ENCODE assay signal across 1 mouse cellular context in the genomic region with DNA sequence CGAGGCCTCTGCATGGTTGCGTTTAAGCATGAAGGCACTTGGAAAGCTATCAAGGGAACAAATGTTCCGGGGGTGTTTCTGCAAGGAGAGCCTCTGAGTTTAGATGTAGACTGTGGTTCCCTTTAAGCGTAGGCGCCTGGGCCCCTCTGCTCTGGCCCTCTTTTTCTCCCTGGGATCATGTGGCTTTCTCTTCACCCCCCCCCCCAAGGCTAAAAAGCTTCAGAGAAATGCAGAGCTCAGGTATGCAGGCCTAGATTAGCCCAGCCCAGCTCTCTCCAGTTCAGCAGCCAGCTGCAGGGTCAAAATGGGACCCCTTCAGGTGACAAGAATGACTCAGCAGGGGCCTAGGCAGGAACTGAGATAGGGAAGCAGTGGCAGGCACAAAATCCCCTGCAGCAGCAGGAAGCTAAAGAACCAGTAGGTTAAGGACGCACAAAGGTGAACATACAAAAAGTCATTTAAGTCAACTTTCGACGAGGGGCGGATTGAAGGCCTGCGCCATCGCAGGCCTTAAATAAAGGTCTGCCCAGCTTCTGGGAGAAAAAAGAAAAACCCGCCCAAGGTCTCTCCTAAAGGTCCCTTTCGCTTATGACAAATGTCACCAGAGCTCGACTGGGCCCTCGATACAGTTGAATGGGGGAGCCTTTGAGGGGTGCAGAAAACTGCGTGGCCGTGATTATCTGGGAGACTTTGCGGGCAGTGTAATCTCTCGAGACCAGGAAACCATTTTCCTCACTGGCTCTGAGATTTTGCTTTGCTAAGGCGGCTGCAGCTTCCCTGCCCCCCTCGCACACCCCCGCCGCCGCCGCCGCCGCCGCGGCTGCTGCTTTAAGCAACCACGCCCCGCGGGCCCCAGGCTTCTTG.
TF ChIP-seq lines count a peak whose summit lies in the region.

No protein-coding gene starts in this region.

TF ChIP-seq in MEL, 35 proteins besides CTCF, POLR2A, EP300 and RAD21 (continued from another document):
- TF ChIP-seq ZC3H11A (IDR thresholded peaks at IDR 0.05; ENCODE audit: low read depth, low read length): no peak; the same call in 1 of the 2 replicates
- TF ChIP-seq MAFK (IDR thresholded peaks at IDR 0.05; ENCODE audit: borderline replicate concordance, low read depth, low read length): peak; percentile 55; the same call in 1 of the 2 replicates
- TF ChIP-seq E2F4 (IDR thresholded peaks at IDR 0.05; ENCODE audit: borderline replicate concordance, low read depth, low read length): no peak
- TF ChIP-seq JUND (IDR thresholded peaks at IDR 0.05; ENCODE audit: low read depth, low read length): peak; percentile 65; the same call in 1 of the 2 replicates
- TF ChIP-seq BHLHE40 (IDR thresholded peaks at IDR 0.05; ENCODE audit: borderline replicate concordance, low read depth, low read length): no peak
- TF ChIP-seq ZNF384 (IDR thresholded peaks at IDR 0.05; ENCODE audit: low read depth, low read length): no peak
- peak; percentile 48 for TF ChIP-seq TAL1 (IDR thresholded peaks at IDR 0.05; ENCODE audit: low read length)
- no peak for TF ChIP-seq SMC3 (IDR thresholded peaks at IDR 0.05; ENCODE audit: low read depth, low read length)
- TF ChIP-seq MXI1 (IDR thresholded peaks at IDR 0.05; ENCODE audit: low read depth, low read length): no peak; the same call in 1 of the 2 replicates
- TF ChIP-seq USF2 (IDR thresholded peaks at IDR 0.05; ENCODE audit: borderline replicate concordance in 1 of 2, insufficient read depth in 1 of 2, low read depth in 1 of 2, low read length in 2 of 2): no peak
- TF ChIP-seq TCF12 (IDR thresholded peaks at IDR 0.05; ENCODE audit: low read depth, low read length): peak; percentile 41
- 0 out of 2 replicates have a peak, but pooled peaks have one; percentile 34 for TF ChIP-seq ZKSCAN1 (IDR thresholded peaks at IDR 0.05; ENCODE audit: low read depth, low read length)
- peak; percentile 55; the same call in 1 of the 2 replicates for TF ChIP-seq ZMIZ1 (IDR thresholded peaks at IDR 0.05; ENCODE audit: low read depth, low read length)
- TF ChIP-seq CHD2 (IDR thresholded peaks at IDR 0.05; ENCODE audit: low read length): no peak; the same call in 1 of the 2 replicates
- 0 out of 2 replicates have a peak, but pooled peaks have one; percentile 46 for TF ChIP-seq UBTF (IDR thresholded peaks at IDR 0.05; ENCODE audit: borderline replicate concordance, insufficient read depth, low read depth, low read length)
- peak; percentile 27; the same call in 1 of the 2 replicates for TF ChIP-seq HCFC1 (IDR thresholded peaks at IDR 0.05; ENCODE audit: low read depth, low read length)
- TF ChIP-seq MEF2A (IDR thresholded peaks at IDR 0.05; ENCODE audit: extremely low read depth, insufficient replicate concordance, low read depth, low read length, poor library complexity, severe bottlenecking): no peak
- no peak for TF ChIP-seq POLR2AphosphoS5 (IDR thresholded peaks at IDR 0.05; ENCODE audit: borderline replicate concordance, low read depth, low read length)
- 0 out of 2 replicates have a peak, but pooled peaks have one; percentile 36 for TF ChIP-seq MAZ (IDR thresholded peaks at IDR 0.05; ENCODE audit: low read depth, low read length)
- TF ChIP-seq NRF1 (IDR thresholded peaks at IDR 0.05; ENCODE audit: insufficient read depth, low read depth, low read length, poor library complexity, severe bottlenecking): peak; percentile 16; the same call in 1 of the 2 replicates
- peak; percentile 23; the same call in 1 of the 2 replicates for TF ChIP-seq GATA1 (IDR thresholded peaks at IDR 0.05; ENCODE audit: low read depth, low read length)
